Mouse (Mus musculus): ENCODE results near the gene Rimbp2.

DNA sequence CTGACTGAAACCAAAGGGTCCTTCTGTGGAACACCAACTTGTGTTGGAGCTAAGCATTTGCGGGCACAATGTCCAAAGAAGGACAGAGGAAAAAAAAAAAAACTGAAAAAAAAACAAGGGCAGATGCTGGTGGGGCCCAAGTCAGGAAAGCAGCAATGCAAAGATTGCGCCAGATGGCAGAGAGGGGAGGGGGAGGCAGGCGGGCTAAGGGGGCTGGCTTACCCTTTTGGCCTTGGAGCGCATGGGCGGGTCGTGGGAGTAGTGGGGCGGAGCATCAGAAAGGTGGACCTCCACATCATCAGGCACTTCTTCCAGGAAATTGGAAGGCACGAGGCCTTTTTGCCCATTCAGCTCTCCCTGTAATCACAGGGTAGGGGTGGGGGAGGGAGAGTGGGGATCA lies 192.2 kb downstream of the Rimbp2 start:
- TF ChIP-seq CTCF (IDR thresholded peaks at IDR 0.05; ENCODE audit: low read depth) (no peak), EP300 (IDR thresholded peaks at IDR 0.05; ENCODE audit: low read depth) (no peak)

Data from heart, postnatal 0 days (tissue).